Mouse (Mus musculus): ENCODE results near the gene Fbln1. TPM values are rescaled to one million over a fixed set of nuclear protein-coding genes. Genes with fewer than 3 reads are reported as not detected.
"Not testable (repeated sequence)": the region's sequence is repeated elsewhere in the genome, so short reads cannot be mapped to it uniquely, and the experiment has no call there.

The Fbln1 gene
- polyA plus RNA-seq, 1 experiment, result 6.9 TPM

GRCm38 (mm10) chr15:85323214-85323613 is 117.5 kb downstream of the Fbln1 start:
- Histone ChIP-seq H3K27ac (ENCODE audit: insufficient read depth, low read length) (no peak overlapping the region), H3K4me3 (replicated peaks; ENCODE audit: insufficient read depth, low read depth, low read length) (no peak overlapping the region), H3K27me3 (ENCODE audit: control insufficient read depth, insufficient read depth, low read length) (no peaks in the 10 kb centered on the region), H3K4me1 (ENCODE audit: control insufficient read depth, insufficient read depth, low read length) (peaks cover 5% of the 10 kb centered on the region; the same call in 1 of the 2 replicates)
- TF ChIP-seq POLR2A (IDR thresholded peaks at IDR 0.05; ENCODE audit: borderline replicate concordance, insufficient read depth, low read length), result no peak
- no peak for DNase-seq
- WGBS, result 76% methylated on average over 4 of the region's 4 CpGs

- no peak for TF ChIP-seq POLR2A (IDR thresholded peaks at IDR 0.05; ENCODE audit: borderline replicate concordance, insufficient read depth, low read length)
- no peak for TF ChIP-seq CTCF (IDR thresholded peaks at IDR 0.05; ENCODE audit: borderline replicate concordance, insufficient read depth, low read depth, low read length)
- Histone ChIP-seq H3K4me3 (replicated peaks; ENCODE audit: insufficient read depth, low read depth, low read length) (no peak overlapping the region), H3K27ac (ENCODE audit: insufficient read depth, low read length) (no peak overlapping the region), H3K27me3 (ENCODE audit: control insufficient read depth, insufficient read depth, low read length) (no peaks in the 10 kb centered on the region; the same call in 1 of the 2 replicates), H3K4me1 (ENCODE audit: control insufficient read depth, insufficient read depth, low read length) (peaks cover 5% of the 10 kb centered on the region; the same call in 1 of the 2 replicates)
- DNase-seq, result no peak
- WGBS, result 98% methylated on average over 1 of the region's 1 CpGs
These were observed 118.7 kb downstream of the Fbln1 start for GRCm38 (mm10) chr15:85324426-85324825.

- TF ChIP-seq CTCF (IDR thresholded peaks at IDR 0.05; ENCODE audit: borderline replicate concordance, insufficient read depth, low read depth, low read length) (no peak), POLR2A (IDR thresholded peaks at IDR 0.05; ENCODE audit: borderline replicate concordance, insufficient read depth, low read length) (no peak)
- no peak overlapping the region for H3K27ac ChIP-seq (ENCODE audit: insufficient read depth, low read length)
- no peaks in the 10 kb centered on the region; the same call in 1 of the 2 replicates for H3K27me3 ChIP-seq (ENCODE audit: control insufficient read depth, insufficient read depth, low read length)
- H3K4me3 ChIP-seq (replicated peaks; ENCODE audit: insufficient read depth, low read depth, low read length), result no peak overlapping the region
- 73% methylated on average over 11 of the region's 11 CpGs for WGBS
- DNase-seq, result no peak
- no peaks in the 10 kb centered on the region for H3K4me1 ChIP-seq (ENCODE audit: control insufficient read depth, insufficient read depth, low read length)
These were observed 122.1 kb downstream of the Fbln1 start for GRCm38 (mm10) chr15:85327808-85328207.

GRCm38 (mm10) chr15:85328455-85328854 is 122.7 kb downstream of the Fbln1 start:
- not testable (repeated sequence) for H3K4me3 ChIP-seq (replicated peaks; ENCODE audit: insufficient read depth, low read depth, low read length); H3K27me3 ChIP-seq (ENCODE audit: control insufficient read depth, insufficient read depth, low read length); H3K4me1 ChIP-seq (ENCODE audit: control insufficient read depth, insufficient read depth, low read length); H3K27ac ChIP-seq (ENCODE audit: insufficient read depth, low read length); DNase-seq
- peak; percentile 15; the same call in 1 of the 2 replicates for TF ChIP-seq CTCF (IDR thresholded peaks at IDR 0.05; ENCODE audit: borderline replicate concordance, insufficient read depth, low read depth, low read length)
- WGBS, result 80% methylated on average over 2 of the region's 2 CpGs

GRCm38 (mm10) chr15:85329096-85329495 is 123.3 kb downstream of the Fbln1 start:
- no peak for DNase-seq
- Histone ChIP-seq H3K4me3 (replicated peaks; ENCODE audit: insufficient read depth, low read depth, low read length) (no peak overlapping the region), H3K27ac (ENCODE audit: insufficient read depth, low read length) (no peak overlapping the region), H3K4me1 (ENCODE audit: control insufficient read depth, insufficient read depth, low read length) (no peaks in the 10 kb centered on the region), H3K27me3 (ENCODE audit: control insufficient read depth, insufficient read depth, low read length) (no peaks in the 10 kb centered on the region; the same call in 1 of the 2 replicates)
- WGBS, result 68% methylated on average over 5 of the region's 5 CpGs
- no peak for TF ChIP-seq POLR2A (IDR thresholded peaks at IDR 0.05; ENCODE audit: borderline replicate concordance, insufficient read depth, low read length)
- TF ChIP-seq CTCF (IDR thresholded peaks at IDR 0.05; ENCODE audit: borderline replicate concordance, insufficient read depth, low read depth, low read length), result no peak

- no peaks in the 10 kb centered on the region; the same call in 1 of the 2 replicates for H3K27me3 ChIP-seq (ENCODE audit: control insufficient read depth, insufficient read depth, low read length)
- no peak for TF ChIP-seq CTCF (IDR thresholded peaks at IDR 0.05; ENCODE audit: borderline replicate concordance, insufficient read depth, low read depth, low read length)
- no peak for TF ChIP-seq POLR2A (IDR thresholded peaks at IDR 0.05; ENCODE audit: borderline replicate concordance, insufficient read depth, low read length)
- DNase-seq, result no peak
- WGBS, result 85% methylated on average over 6 of the region's 6 CpGs
- H3K4me1 ChIP-seq (ENCODE audit: control insufficient read depth, insufficient read depth, low read length), result no peaks in the 10 kb centered on the region
- H3K27ac ChIP-seq (ENCODE audit: insufficient read depth, low read length), result no peak overlapping the region
- no peak overlapping the region for H3K4me3 ChIP-seq (replicated peaks; ENCODE audit: insufficient read depth, low read depth, low read length)
These were observed 124.3 kb downstream of the Fbln1 start for GRCm38 (mm10) chr15:85330024-85330423.

GRCm38 (mm10) chr15:85333511-85333910 is 127.8 kb downstream of the Fbln1 start:
- H3K27ac ChIP-seq (ENCODE audit: insufficient read depth, low read length); H3K4me1 ChIP-seq (ENCODE audit: control insufficient read depth, insufficient read depth, low read length); H3K27me3 ChIP-seq (ENCODE audit: control insufficient read depth, insufficient read depth, low read length); H3K4me3 ChIP-seq (replicated peaks; ENCODE audit: insufficient read depth, low read depth, low read length); DNase-seq: not testable (repeated sequence)
- 94% methylated on average over 6 of the region's 6 CpGs for WGBS

GRCm38 (mm10) chr15:85334234-85334633 is 128.5 kb downstream of the Fbln1 start:
- DNase-seq, result no peak
- Histone ChIP-seq H3K27ac (ENCODE audit: insufficient read depth, low read length) (no peak overlapping the region), H3K4me3 (replicated peaks; ENCODE audit: insufficient read depth, low read depth, low read length) (no peak overlapping the region), H3K27me3 (ENCODE audit: control insufficient read depth, insufficient read depth, low read length) (no peaks in the 10 kb centered on the region), H3K4me1 (ENCODE audit: control insufficient read depth, insufficient read depth, low read length) (peaks cover 3% of the 10 kb centered on the region)
- WGBS, result 74% methylated on average over 3 of the region's 3 CpGs
- TF ChIP-seq CTCF (IDR thresholded peaks at IDR 0.05; ENCODE audit: borderline replicate concordance, insufficient read depth, low read depth, low read length), result no peak
- no peak for TF ChIP-seq POLR2A (IDR thresholded peaks at IDR 0.05; ENCODE audit: borderline replicate concordance, insufficient read depth, low read length)
